Mouse (Mus musculus) cortical plate, adult 2 months (tissue): ENCODE data around the gene Tspan9.

Experiments used
- CTCF ChIP-seq: fragments of 200-500 bp; IDR thresholded peaks from 2 replicates; pipeline ENCODE4 v1.5.1; 2011; ENCODE audit warnings: mild to moderate bottlenecking, control low read depth, low read length; ENCODE audit not compliant: insufficient read depth; ENCODE audit errors: extremely low read depth
- POLR2A ChIP-seq: fragments of 200-500 bp; IDR thresholded peaks from 2 replicates; pipeline ENCODE4 v1.6.1; 2011; ENCODE audit warnings: mild to moderate bottlenecking, low read length, control low read depth; ENCODE audit not compliant: insufficient read depth; ENCODE audit errors: extremely low read depth

DNA sequence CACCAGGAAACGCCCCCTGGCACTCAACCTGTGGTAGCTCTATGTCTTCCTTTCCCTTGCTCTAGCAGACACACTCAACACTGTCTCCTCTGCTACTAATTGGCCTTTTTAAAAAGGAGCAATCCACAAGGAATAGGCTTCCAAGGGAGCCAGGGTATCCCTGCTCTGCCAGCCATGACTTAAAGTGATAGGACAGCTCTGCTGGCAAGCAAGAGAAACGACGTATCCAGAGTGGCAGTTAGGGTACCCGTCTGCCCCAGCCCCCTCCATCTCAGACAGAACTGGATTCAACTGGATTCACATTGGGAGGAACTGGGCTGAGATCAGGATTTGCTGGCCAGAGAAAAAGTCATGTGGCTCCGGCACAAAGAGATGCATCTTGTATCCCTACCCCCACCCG is 112.9 kb downstream of the Tspan9 start:
- no peak for TF ChIP-seq CTCF
- no peak for TF ChIP-seq POLR2A
